Mouse (Mus musculus) liver, embryonic 12.5 days (tissue): Measurements from ENCODE around the gene Mmp7. TPM values are rescaled to one million over a fixed set of nuclear protein-coding genes. Genes with fewer than 3 reads are reported as not detected.

Experiments used
- ATAC-seq: fragments of 200-750 bp; cut with Nextera tagmentation; 2 replicates; pipeline ENCODE4 v1.8.0; 2017; ENCODE audit warnings: moderate number of reproducible peaks, mild to moderate bottlenecking, moderate library complexity
- H3K27ac ChIP-seq: fragments of 300-500 bp; sonication (generic); 2 replicates; pipeline ENCODE4 v1.5.1; 2016; ENCODE audit warnings: mild to moderate bottlenecking
- H3K27me3 ChIP-seq: fragments of 300-500 bp; sonication (generic); replicated peaks from 2 replicates; pipeline ENCODE4 v1.6.1; 2016; ENCODE audit warnings: mild to moderate bottlenecking, moderate library complexity
- H3K36me3 ChIP-seq: fragments of 300-500 bp; sonication (generic); 2 replicates; pipeline ENCODE4 v1.6.1; 2016; ENCODE audit warnings: mild to moderate bottlenecking, moderate library complexity
- H3K4me1 ChIP-seq: fragments of 300-500 bp; sonication (generic); 2 replicates; pipeline ENCODE4 v1.6.1; 2016
- H3K4me2 ChIP-seq: fragments of 300-500 bp; sonication (generic); 2 replicates; pipeline ENCODE4 v1.6.1; 2016; ENCODE audit warnings: mild to moderate bottlenecking, moderate library complexity
- H3K4me3 ChIP-seq: fragments of 300-500 bp; sonication (generic); 2 replicates; pipeline ENCODE4 v1.5.1; 2016; ENCODE audit warnings: mild to moderate bottlenecking, moderate library complexity
- H3K9ac ChIP-seq: fragments of 300-500 bp; sonication (generic); 2 replicates; pipeline ENCODE4 v1.6.1; 2016; ENCODE audit warnings: mild to moderate bottlenecking, moderate library complexity
- H3K9me3 ChIP-seq: fragments of 300-500 bp; sonication (generic); replicated peaks from 2 replicates; pipeline ENCODE4 v1.6.1; 2016; ENCODE audit warnings: mild to moderate bottlenecking, moderate library complexity
- WGBS: fragments of 180-500 bp; shearing (Covaris S2); methylation state at CpG from one replicate; pipeline ENCODE4 v1.1.7; 2016; ENCODE audit not compliant: insufficient replicate concordance; 5-methylcytosine and 5-hydroxymethylcytosine counted together
- polyA plus RNA-seq: library from polyadenylated mRNA; unstranded; fragments of >200 nt; fragmentation: Nextera tagmentation; extraction: Ambion mirVana; gene quantifications from 2 replicates; pipeline ENCODE4 v1.2.1, GENCODE M21; 2016

Gene Mmp7
- polyA plus RNA-seq, result not detected in 2 replicates

GRCm38 (mm10) chr9:7691790-7692189, at the start of gene Mmp7:
Gene Mmp7, plus strand, starts transcription at chr9:7692090.
- no peak for ATAC-seq
- no peak within 1 kb of the TSS for H3K4me3 ChIP-seq
- no peak within 1 kb of the TSS for H3K27ac ChIP-seq
- 46% methylated on average over 1 of the region's 1 CpGs for WGBS
- peaks cover 4% of the 10 kb centered on the region; the same call in 1 of the 2 replicates for H3K27me3 ChIP-seq
- H3K4me1 ChIP-seq, result no peaks in the 10 kb centered on the region
- no peaks in the 10 kb centered on the region for H3K36me3 ChIP-seq
- H3K9me3 ChIP-seq, result no peaks in the 10 kb centered on the region
- H3K4me2 ChIP-seq, result no peak within 1 kb of the TSS
- H3K9ac ChIP-seq, result no peak within 1 kb of the TSS

GRCm38 (mm10) chr9:7647901-7648300, 44.0 kb upstream of the Mmp7 start:
- Histone ChIP-seq H3K36me3 (no peaks in the 10 kb centered on the region), H3K27me3 (no peaks in the 10 kb centered on the region), H3K4me1 (no peaks in the 10 kb centered on the region), H3K27ac (no peak overlapping the region), H3K4me2 (no peak overlapping the region), H3K9ac (no peak overlapping the region), H3K9me3 (no peaks in the 10 kb centered on the region), H3K4me3 (no peak overlapping the region)
- ATAC-seq, result no peak
- 52% methylated on average over 3 of the region's 3 CpGs for WGBS

- H3K4me3 ChIP-seq, result no peak overlapping the region
- H3K36me3 ChIP-seq, result no peaks in the 10 kb centered on the region
- no peaks in the 10 kb centered on the region for H3K9me3 ChIP-seq
- no peak overlapping the region for H3K4me2 ChIP-seq
- WGBS, result 44% methylated on average over 5 of the region's 5 CpGs
- no peak for ATAC-seq
- no peak overlapping the region for H3K9ac ChIP-seq
- H3K27me3 ChIP-seq, result no peaks in the 10 kb centered on the region
- H3K4me1 ChIP-seq, result no peaks in the 10 kb centered on the region
- H3K27ac ChIP-seq, result no peak overlapping the region
Observed at GRCm38 (mm10) chr9:7650397-7651180, 41.3 kb upstream of the Mmp7 start.

- H3K27ac ChIP-seq, result no peak overlapping the region
- WGBS, result 44% methylated on average over 5 of the region's 5 CpGs
- no peaks in the 10 kb centered on the region for H3K27me3 ChIP-seq
- H3K4me3 ChIP-seq, result no peak overlapping the region
- no peak for ATAC-seq
- H3K4me1 ChIP-seq, result no peaks in the 10 kb centered on the region
- no peak overlapping the region for H3K4me2 ChIP-seq
- H3K9me3 ChIP-seq, result no peaks in the 10 kb centered on the region
- H3K36me3 ChIP-seq, result no peaks in the 10 kb centered on the region
- no peak overlapping the region for H3K9ac ChIP-seq
Observed at GRCm38 (mm10) chr9:7652351-7653085, 39.4 kb upstream of the Mmp7 start.

- H3K4me3 ChIP-seq, result no peak overlapping the region
- H3K36me3 ChIP-seq, result no peaks in the 10 kb centered on the region
- H3K9ac ChIP-seq, result no peak overlapping the region
- WGBS, result 53% methylated on average over 4 of the region's 4 CpGs
- H3K27me3 ChIP-seq, result no peaks in the 10 kb centered on the region
- H3K9me3 ChIP-seq, result no peaks in the 10 kb centered on the region
- H3K4me1 ChIP-seq, result no peaks in the 10 kb centered on the region
- H3K4me2 ChIP-seq, result no peak overlapping the region
- H3K27ac ChIP-seq, result no peak overlapping the region
- peak; percentile 27; the same call in 1 of the 2 replicates for ATAC-seq
Observed at GRCm38 (mm10) chr9:7657946-7658345, 33.9 kb upstream of the Mmp7 start.

- no peak overlapping the region for H3K4me3 ChIP-seq
- WGBS, result 76% methylated on average over 6 of the region's 6 CpGs
- no peak for ATAC-seq
Observed at GRCm38 (mm10) chr9:7659469-7660020, 32.3 kb upstream of the Mmp7 start.

GRCm38 (mm10) chr9:7661371-7661770, 30.5 kb upstream of the Mmp7 start:
- 0 out of 2 replicates have a peak, but pooled peaks have one; percentile 46 for ATAC-seq
- Histone ChIP-seq H3K36me3 (no peaks in the 10 kb centered on the region), H3K9ac (no peak overlapping the region), H3K4me2 (no peak overlapping the region), H3K27me3 (no peaks in the 10 kb centered on the region), H3K4me1 (no peaks in the 10 kb centered on the region), H3K9me3 (no peaks in the 10 kb centered on the region), H3K4me3 (no peak overlapping the region), H3K27ac (no peak overlapping the region)
- 73% methylated on average over 1 of the region's 1 CpGs for WGBS

More at GRCm38 (mm10) chr9:7659469-7660020, 32.3 kb upstream of the Mmp7 start:
- no peak overlapping the region for H3K4me2 ChIP-seq
- H3K27me3 ChIP-seq, result no peaks in the 10 kb centered on the region
- no peaks in the 10 kb centered on the region for H3K36me3 ChIP-seq
- H3K9me3 ChIP-seq, result no peaks in the 10 kb centered on the region
- no peaks in the 10 kb centered on the region for H3K4me1 ChIP-seq
- H3K9ac ChIP-seq, result no peak overlapping the region
- no peak overlapping the region for H3K27ac ChIP-seq

- ATAC-seq, result no peak
- H3K4me2 ChIP-seq, result no peak overlapping the region
Observed at GRCm38 (mm10) chr9:7669674-7670073, 22.2 kb upstream of the Mmp7 start.

GRCm38 (mm10) chr9:7672985-7673384, 18.9 kb upstream of the Mmp7 start:
- H3K9me3 ChIP-seq, result no peaks in the 10 kb centered on the region
- H3K27ac ChIP-seq, result no peak overlapping the region
- no peak overlapping the region for H3K9ac ChIP-seq
- no peak for ATAC-seq
- no peaks in the 10 kb centered on the region for H3K4me1 ChIP-seq
- H3K4me2 ChIP-seq, result no peak overlapping the region
- H3K27me3 ChIP-seq, result no peaks in the 10 kb centered on the region
- no peaks in the 10 kb centered on the region for H3K36me3 ChIP-seq
- WGBS, result 26% methylated on average over 9 of the region's 9 CpGs
- H3K4me3 ChIP-seq, result no peak overlapping the region

More at GRCm38 (mm10) chr9:7669674-7670073, 22.2 kb upstream of the Mmp7 start:
- Histone ChIP-seq H3K27me3 (no peaks in the 10 kb centered on the region), H3K27ac (no peak overlapping the region), H3K9me3 (no peaks in the 10 kb centered on the region), H3K4me3 (no peak overlapping the region), H3K4me1 (no peaks in the 10 kb centered on the region), H3K9ac (no peak overlapping the region), H3K36me3 (no peaks in the 10 kb centered on the region)
- WGBS, result 77% methylated on average over 1 of the region's 1 CpGs

- H3K36me3 ChIP-seq, result no peaks in the 10 kb centered on the region
- H3K27ac ChIP-seq, result no peak overlapping the region
- no peak for ATAC-seq
- no peaks in the 10 kb centered on the region for H3K27me3 ChIP-seq
- no peaks in the 10 kb centered on the region for H3K4me1 ChIP-seq
- H3K9me3 ChIP-seq, result no peaks in the 10 kb centered on the region
- H3K9ac ChIP-seq, result no peak overlapping the region
- no peak overlapping the region for H3K4me3 ChIP-seq
- 56% methylated on average over 2 of the region's 2 CpGs for WGBS
- H3K4me2 ChIP-seq, result no peak overlapping the region
Observed at GRCm38 (mm10) chr9:7678154-7678837, 13.6 kb upstream of the Mmp7 start.

GRCm38 (mm10) chr9:7682081-7682618, 9.7 kb upstream of the Mmp7 start:
- ATAC-seq, result no peak
- WGBS, result 73% methylated on average over 9 of the region's 9 CpGs
- H3K27me3 ChIP-seq, result no peaks in the 10 kb centered on the region

More at GRCm38 (mm10) chr9:7682081-7682618, 9.7 kb upstream of the Mmp7 start:
- H3K4me3 ChIP-seq, result no peak overlapping the region
- H3K27ac ChIP-seq, result no peak overlapping the region
- no peak overlapping the region for H3K4me2 ChIP-seq
- no peaks in the 10 kb centered on the region for H3K4me1 ChIP-seq
- no peaks in the 10 kb centered on the region for H3K9me3 ChIP-seq
- no peak overlapping the region for H3K9ac ChIP-seq
- no peaks in the 10 kb centered on the region for H3K36me3 ChIP-seq
